Mouse (Mus musculus) lung, adult 2 months (tissue): ENCODE measurements around the gene Cped1. TPM values are rescaled to one million over a fixed set of nuclear protein-coding genes. Genes with fewer than 3 reads are reported as not detected.
"Not testable (repeated sequence)": the region's sequence is repeated elsewhere in the genome, so short reads cannot be mapped to it uniquely, and the experiment has no call there.

Experiments
- DNase-seq: peaks from one replicate; pipeline ENCODE4 v3.0.0; 2022
- H3K4me1 ChIP-seq: fragments of 200-500 bp; 2 replicates; pipeline ENCODE4 v1.6.1; 2011; ENCODE audit warnings: low read length; ENCODE audit not compliant: control insufficient read depth, insufficient read depth
- H3K4me3 ChIP-seq: fragments of 200-500 bp; replicated peaks from 2 replicates; pipeline ENCODE3; 2011; ENCODE audit warnings: low read depth, mild to moderate bottlenecking, control low read depth, low read length; ENCODE audit errors: extremely low read depth
- CTCF ChIP-seq: fragments of 200-500 bp; IDR thresholded peaks from 2 replicates; pipeline ENCODE4 v1.5.1; 2011; ENCODE audit warnings: mild to moderate bottlenecking, low read length, control low read depth; ENCODE audit not compliant: insufficient read depth
- POLR2A ChIP-seq: fragments of 200-500 bp; IDR thresholded peaks from 2 replicates; pipeline ENCODE4 v1.6.1; 2011; ENCODE audit warnings: low read depth, mild to moderate bottlenecking, control low read depth, low read length, borderline replicate concordance; ENCODE audit errors: extremely low read depth
- WGBS: fragments of 180-500 bp; shearing (Covaris S2); methylation state at CpG from one replicate; pipeline ENCODE4 v1.1.7; 2018; 5-methylcytosine and 5-hydroxymethylcytosine counted together
- polyA plus RNA-seq: library from polyadenylated mRNA; depleted of rRNA; stranded (reverse); fragments of >200 nt; gene quantifications from 2 replicates; pipeline ENCODE4 v1.2.3, GENCODE M21; 2012

Cped1 gene
- polyA plus RNA-seq, 1 experiment, result 29.4 TPM

GRCm38 (mm10) chr6:22235133-22235532 lies 249.4 kb downstream of the Cped1 start:
- no peak for TF ChIP-seq CTCF
- no peak for TF ChIP-seq POLR2A
- no peak for DNase-seq
- Histone ChIP-seq H3K4me1 (no peaks in the 10 kb centered on the region), H3K4me3 (no peak overlapping the region)
- WGBS, result 63% methylated on average over 6 of the region's 6 CpGs

DNA sequence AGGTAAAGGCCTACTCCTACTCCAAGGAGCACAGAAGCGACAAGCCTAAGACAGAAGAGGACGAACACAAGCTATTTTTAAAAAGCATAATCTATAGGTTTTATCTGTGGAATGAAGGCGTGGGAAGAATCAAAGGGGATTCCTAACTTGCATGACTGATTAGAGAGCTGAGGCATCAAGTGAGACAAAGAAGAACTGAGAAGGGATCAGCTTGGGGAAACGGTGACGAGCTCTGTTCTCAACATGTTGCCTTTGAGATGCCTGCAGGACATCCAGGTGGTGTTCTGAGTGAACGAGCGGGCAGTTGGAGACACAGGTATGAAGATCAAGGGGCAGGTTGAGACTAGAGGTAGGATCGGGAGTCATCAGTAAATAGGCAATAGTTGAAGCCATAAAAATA lies 257.6 kb downstream of the Cped1 start:
- no peak for TF ChIP-seq CTCF
- no peak for TF ChIP-seq POLR2A
- H3K4me3 ChIP-seq, result no peak overlapping the region
- H3K4me1 ChIP-seq, result no peaks in the 10 kb centered on the region
- WGBS, result 79% methylated on average over 8 of the region's 8 CpGs
- no peak for DNase-seq

DNA sequence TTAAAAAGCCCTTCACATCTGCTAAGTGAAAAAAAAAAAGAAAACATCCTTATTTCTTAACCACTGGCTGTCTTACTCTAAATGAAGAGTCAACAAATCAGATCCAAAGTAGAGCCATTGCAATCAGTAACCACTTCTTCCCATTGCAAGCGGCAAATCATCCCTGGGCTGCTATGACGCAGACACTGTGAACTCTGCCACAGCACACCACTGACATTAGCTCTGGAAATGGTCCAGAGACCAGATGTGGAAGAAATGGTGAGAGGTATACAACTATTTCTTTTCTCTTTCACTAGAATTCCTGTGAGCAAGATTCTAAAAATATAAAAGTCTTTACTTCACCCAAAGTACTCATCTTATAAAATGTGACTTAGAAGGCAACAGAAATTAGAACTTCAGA lies 261.0 kb downstream of the Cped1 start:
- 92% methylated on average over 2 of the region's 2 CpGs for WGBS
- no peaks in the 10 kb centered on the region for H3K4me1 ChIP-seq
- no peak overlapping the region for H3K4me3 ChIP-seq
- DNase-seq, result no peak
- TF ChIP-seq CTCF (no peak), POLR2A (no peak)

DNA sequence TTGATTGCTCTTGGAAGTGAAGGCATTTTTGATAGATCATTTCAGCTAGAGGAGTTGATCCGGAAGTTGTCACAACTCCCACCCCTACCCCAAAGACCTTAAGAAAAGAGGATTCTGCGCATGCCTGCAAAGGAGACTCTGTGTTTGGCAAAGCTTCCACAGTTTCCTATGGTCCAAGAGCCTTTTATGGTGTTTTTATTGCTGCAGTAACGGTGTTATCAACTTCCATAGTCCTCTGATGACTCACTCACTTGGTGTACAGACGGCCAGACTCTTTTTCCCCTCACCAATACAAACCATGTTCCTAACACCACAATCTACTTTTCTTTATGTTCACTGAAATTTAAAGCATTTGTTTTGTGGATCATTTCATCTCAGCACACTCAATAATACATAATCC lies 273.1 kb downstream of the Cped1 start:
- TF ChIP-seq POLR2A (no peak), CTCF (no peak)
- 62% methylated on average over 4 of the region's 4 CpGs for WGBS
- H3K4me3 ChIP-seq, result no peak overlapping the region
- no peaks in the 10 kb centered on the region for H3K4me1 ChIP-seq
- no peak for DNase-seq

DNA sequence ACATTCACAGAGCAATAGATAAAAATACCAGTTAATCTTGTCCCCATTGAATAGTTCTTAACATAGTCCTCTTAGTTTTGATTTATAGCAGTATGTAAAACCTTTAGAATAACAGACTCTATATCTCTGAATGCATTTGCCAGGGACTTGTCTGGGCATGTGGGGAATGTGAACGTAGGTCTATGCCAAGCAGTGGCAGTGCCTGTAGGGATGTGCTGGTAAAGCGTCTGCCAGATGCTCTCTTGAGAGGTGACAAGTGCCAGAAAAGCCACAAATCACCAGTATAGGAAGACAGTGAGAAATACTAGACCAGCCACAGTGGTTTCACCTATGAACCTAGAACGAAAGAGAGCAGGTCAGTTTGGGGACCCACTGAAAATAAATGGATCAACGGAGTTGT lies 276.8 kb downstream of the Cped1 start:
- H3K4me3 ChIP-seq, result no peak overlapping the region
- WGBS, result 68% methylated on average over 4 of the region's 4 CpGs
- no peak for DNase-seq
- H3K4me1 ChIP-seq, result no peaks in the 10 kb centered on the region
- TF ChIP-seq POLR2A, result no peak
- no peak for TF ChIP-seq CTCF

- 81% methylated on average over 8 of the region's 8 CpGs for WGBS
- DNase-seq, H3K4me3 ChIP-seq, H3K4me1 ChIP-seq: not testable (repeated sequence)
These were observed 278.4 kb downstream of the Cped1 start for GRCm38 (mm10) chr6:22264094-22264493.

GRCm38 (mm10) chr6:22266018-22266417 lies 280.3 kb downstream of the Cped1 start:
- 84% methylated on average over 4 of the region's 4 CpGs for WGBS
- DNase-seq, result no peak
- no peak overlapping the region for H3K4me3 ChIP-seq
- H3K4me1 ChIP-seq, result no peaks in the 10 kb centered on the region
- TF ChIP-seq CTCF (no peak), POLR2A (no peak)

- no peak for TF ChIP-seq POLR2A
- no peak for TF ChIP-seq CTCF
- H3K4me3 ChIP-seq, result no peak overlapping the region
- WGBS, result 74% methylated on average over 5 of the region's 5 CpGs
- H3K4me1 ChIP-seq, result no peaks in the 10 kb centered on the region
- DNase-seq, result no peak
These were observed 282.3 kb downstream of the Cped1 start for GRCm38 (mm10) chr6:22267807-22268667.

DNA sequence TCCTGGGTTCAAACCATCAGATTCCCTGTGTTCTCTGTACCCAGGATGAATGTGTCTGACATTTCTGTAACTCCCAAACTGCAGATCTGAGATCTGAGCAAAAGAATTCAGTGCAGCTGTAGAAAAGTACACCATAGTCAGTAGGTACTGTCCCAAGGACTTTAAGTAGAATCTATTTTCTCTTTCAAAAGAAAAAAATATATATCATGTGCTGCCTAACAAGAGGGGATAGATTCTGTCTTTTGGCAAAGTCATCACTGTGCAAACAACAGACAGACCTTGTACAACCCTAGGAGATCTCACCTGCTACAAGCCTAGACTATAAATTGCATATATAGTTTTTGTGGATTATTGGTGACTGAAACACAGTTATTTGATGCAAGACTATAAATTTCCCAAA lies 283.0 kb downstream of the Cped1 start:
- no peaks in the 10 kb centered on the region for H3K4me1 ChIP-seq
- TF ChIP-seq POLR2A, result no peak
- TF ChIP-seq CTCF, result no peak
- no peak overlapping the region for H3K4me3 ChIP-seq
- no peak for DNase-seq

DNA sequence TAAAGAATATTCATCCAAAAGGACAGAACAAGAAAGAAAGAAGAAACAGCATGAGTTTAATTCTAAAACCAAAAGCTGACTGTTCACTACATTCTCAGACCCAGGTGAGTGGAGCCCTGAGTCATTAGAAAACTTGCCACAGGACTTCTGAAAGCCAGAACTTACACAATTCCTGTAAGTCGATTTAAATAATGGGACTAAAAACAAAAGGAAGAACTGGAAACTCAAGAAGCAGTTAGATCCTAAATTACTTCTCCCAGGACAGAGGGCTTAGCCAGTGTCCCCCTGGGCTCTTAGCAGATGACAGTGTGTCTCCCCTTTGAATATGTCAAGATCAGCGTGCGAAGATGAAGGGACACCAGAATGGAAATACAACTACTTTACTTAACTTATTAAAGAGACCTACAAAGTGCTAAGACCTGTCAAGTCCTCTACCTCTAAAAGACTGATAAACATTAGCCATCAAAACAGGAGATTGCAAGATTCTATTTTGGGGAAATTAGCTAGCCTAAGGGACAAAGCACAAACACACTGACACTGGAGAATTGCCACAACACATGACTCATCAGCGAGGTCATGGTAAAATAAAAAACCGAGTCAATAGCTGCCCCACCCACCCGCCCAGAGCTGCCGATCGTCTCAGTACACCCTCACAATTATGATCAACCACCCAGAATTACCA lies 284.3 kb downstream of the Cped1 start:
- TF ChIP-seq CTCF (no peak), POLR2A (no peak)
- WGBS, result 49% methylated on average over 8 of the region's 8 CpGs
- H3K4me3 ChIP-seq, result no peak overlapping the region
- no peak for DNase-seq
- no peaks in the 10 kb centered on the region for H3K4me1 ChIP-seq
